Mouse (Mus musculus) regulatory T cell (primary cell): ENCODE measurements around the gene Dlst.

ENCODE experiments used
- in situ Hi-C: fragments of 300-600 bp; cut with MboI, MseI; formaldehyde crosslinking; loops from one replicate; pipeline ENCODE4 v1.15.1; 2025; ENCODE audit warnings: high pct_unique_total_duplicates

Gene Dlst

GRCm38 (mm10) chr12:85113917-85114316 lies 3.3 kb downstream of the Dlst start:
- in situ Hi-C loops, result no loop called here

- in situ Hi-C loops, result no loop called here
These were observed 5.0 kb downstream of the Dlst start for GRCm38 (mm10) chr12:85115678-85116077.

GRCm38 (mm10) chr12:85121806-85122459 lies 11.3 kb downstream of the Dlst start:
- in situ Hi-C loops, result no loop called here

- in situ Hi-C loops, result no loop called here
These were observed 12.5 kb downstream of the Dlst start for GRCm38 (mm10) chr12:85123108-85123530.

- in situ Hi-C loops, result no loop called here
These were observed 13.0 kb downstream of the Dlst start for GRCm38 (mm10) chr12:85123645-85124044.

- in situ Hi-C loops, result no loop called here
These were observed 14.1 kb downstream of the Dlst start for GRCm38 (mm10) chr12:85124751-85125150.

GRCm38 (mm10) chr12:85126986-85127603 lies 16.5 kb downstream of the Dlst start:
- in situ Hi-C loops, result no loop called here

GRCm38 (mm10) chr12:85129426-85129978 lies 18.9 kb downstream of the Dlst start:
- in situ Hi-C loops, result no loop called here

GRCm38 (mm10) chr12:85131361-85131760 lies 20.7 kb downstream of the Dlst start:
- in situ Hi-C loops, result no loop called here

GRCm38 (mm10) chr12:85134043-85134794 lies 23.6 kb downstream of the Dlst start:
- in situ Hi-C loops, result no loop called here

- in situ Hi-C loops, result no loop called here
These were observed 25.2 kb downstream of the Dlst start for GRCm38 (mm10) chr12:85135513-85136470.

- in situ Hi-C loops, result no loop called here
These were observed 26.0 kb downstream of the Dlst start for GRCm38 (mm10) chr12:85136627-85137026.

GRCm38 (mm10) chr12:85140036-85140701 lies 29.5 kb downstream of the Dlst start:
- in situ Hi-C loops, result loop anchor here (10.0 kb wide), 1 partner anchor 355 kb away; no protein-coding TSS in a partner anchor

- in situ Hi-C loops, result loop anchor here (10.0 kb wide), 1 partner anchor 354 kb away; no protein-coding TSS in a partner anchor
These were observed 30.5 kb downstream of the Dlst start for GRCm38 (mm10) chr12:85141096-85141495.

- in situ Hi-C loops, result loop anchor here (10.0 kb wide), 1 partner anchor 352 kb away; no protein-coding TSS in a partner anchor
These were observed 32.2 kb downstream of the Dlst start for GRCm38 (mm10) chr12:85142803-85143202.

- in situ Hi-C loops, result loop anchor here (10.0 kb wide), 1 partner anchor 351 kb away; no protein-coding TSS in a partner anchor
These were observed 33.6 kb downstream of the Dlst start for GRCm38 (mm10) chr12:85144276-85144675.

GRCm38 (mm10) chr12:85144821-85145220 lies 34.2 kb downstream of the Dlst start:
- in situ Hi-C loops, result loop anchor here (10.0 kb wide), 1 partner anchor 350 kb away; no protein-coding TSS in a partner anchor

- in situ Hi-C loops, result loop anchor here (10.0 kb wide), 1 partner anchor 349 kb away; no protein-coding TSS in a partner anchor
These were observed 35.0 kb downstream of the Dlst start for GRCm38 (mm10) chr12:85145630-85146029.

- in situ Hi-C loops, result loop anchor here (10.0 kb wide), 1 partner anchor 348 kb away; no protein-coding TSS in a partner anchor
These were observed 35.7 kb downstream of the Dlst start for GRCm38 (mm10) chr12:85146355-85146754.

GRCm38 (mm10) chr12:85146881-85147280 lies 36.2 kb downstream of the Dlst start:
- in situ Hi-C loops, result loop anchor here (10.0 kb wide), 1 partner anchor 348 kb away; no protein-coding TSS in a partner anchor
